Mouse (Mus musculus): ENCODE results near the gene Adat3.

GRCm38 (mm10) chr10:80561116-80561944, 41.4 kb upstream of the Adat3 start, which contains the start of gene Rexo1:
- TF ChIP-seq CTCF (IDR thresholded peaks at IDR 0.05; ENCODE audit: insufficient read depth, low read length) (peak; percentile 68), POLR2A (IDR thresholded peaks at IDR 0.05; ENCODE audit: borderline replicate concordance, extremely low read depth, low read depth, low read length) (peak; percentile 45; the same call in 1 of the 2 replicates)

Measured in lung, adult 2 months (tissue).